Mouse (Mus musculus) heart, postnatal 10 days (tissue): ENCODE results near the gene Efna2. TPM values are rescaled to one million over a fixed set of nuclear protein-coding genes. Genes with fewer than 3 reads are reported as not detected.

ENCODE experiments used
- DNase-seq, 2 experiments: peaks; one replicate each; pipeline ENCODE4 v3.0.0; 2021
- intact Hi-C: fragments of 180-260 bp; cut with DNase I; formaldehyde crosslinking; loops from one replicate; pipeline ENCODE4 v1.15.1; 2025
- total RNA-seq, 2 experiments: library from RNA; stranded (reverse); gene quantifications; 2 replicates each; pipeline ENCODE4 v1.2.3; 2021

Gene Efna2
- total RNA-seq, 2 experiments from 2014 or later: 1.4 to 1.7 TPM

DNA sequence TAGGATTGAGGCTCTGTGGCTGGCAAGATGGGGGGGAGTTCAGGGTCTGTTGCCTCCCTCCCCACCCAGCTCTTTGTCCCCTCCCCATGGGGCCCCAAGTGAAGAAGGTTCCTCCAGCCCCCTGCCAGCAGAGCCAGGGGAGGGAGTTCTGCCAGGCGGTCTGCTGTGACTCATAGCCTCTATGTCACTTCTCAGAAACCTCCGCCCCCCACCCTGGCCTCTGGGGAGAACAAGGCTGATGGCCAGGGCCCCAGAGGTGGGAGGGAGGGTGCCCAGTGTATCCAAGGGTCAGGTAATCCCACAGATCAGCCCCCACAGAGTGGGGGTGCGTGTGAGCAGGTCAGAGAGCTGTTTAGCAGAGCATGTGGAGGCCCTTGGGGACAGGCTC is 26.4 kb upstream of the Efna2 start:
- peak; percentile 67 to 78 for DNase-seq
- intact Hi-C loops: no loop called here

DNA sequence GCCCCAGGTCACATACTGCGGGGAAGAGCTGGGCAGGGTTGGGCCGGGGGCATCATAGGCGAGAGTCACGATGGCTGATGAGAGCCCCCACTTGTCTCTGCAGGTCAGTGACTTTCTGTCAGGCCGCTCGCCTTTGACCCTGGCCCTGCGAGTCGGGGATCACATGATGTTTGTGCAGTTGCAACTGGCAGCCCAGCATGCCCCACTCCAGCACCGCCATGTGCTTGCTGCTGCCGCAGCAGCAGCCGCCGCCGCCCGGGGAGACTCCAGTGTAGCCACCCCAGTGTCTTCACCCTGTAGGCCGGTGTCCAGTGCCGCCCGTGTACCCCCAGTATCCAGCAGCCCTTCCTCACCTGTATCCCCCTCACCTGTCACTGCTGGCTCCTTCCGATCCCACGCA is 25.6 kb upstream of the Efna2 start:
- intact Hi-C loops: no loop called here
- no peak for DNase-seq

DNA sequence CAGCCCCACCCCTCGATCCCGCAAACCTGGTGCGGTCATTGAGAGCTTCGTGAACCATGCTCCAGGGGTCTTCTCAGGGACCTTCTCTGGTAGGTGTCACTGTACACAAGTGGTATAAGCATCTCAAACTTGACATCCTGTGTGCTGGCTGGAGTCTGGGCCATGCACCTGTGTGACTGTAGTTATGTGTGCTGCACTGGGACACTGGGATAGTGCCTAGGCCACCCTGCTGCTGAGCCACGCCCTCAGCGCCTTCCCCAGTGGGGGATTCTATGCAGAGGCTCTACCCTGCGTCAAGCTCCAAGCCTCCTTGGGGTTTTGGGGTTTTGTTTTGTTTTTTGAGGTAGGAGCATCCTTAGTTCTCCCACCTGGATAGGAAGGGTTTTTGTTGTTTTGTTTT is 24.9 kb upstream of the Efna2 start:
- DNase-seq: no peak
- intact Hi-C loops: no loop called here

DNA sequence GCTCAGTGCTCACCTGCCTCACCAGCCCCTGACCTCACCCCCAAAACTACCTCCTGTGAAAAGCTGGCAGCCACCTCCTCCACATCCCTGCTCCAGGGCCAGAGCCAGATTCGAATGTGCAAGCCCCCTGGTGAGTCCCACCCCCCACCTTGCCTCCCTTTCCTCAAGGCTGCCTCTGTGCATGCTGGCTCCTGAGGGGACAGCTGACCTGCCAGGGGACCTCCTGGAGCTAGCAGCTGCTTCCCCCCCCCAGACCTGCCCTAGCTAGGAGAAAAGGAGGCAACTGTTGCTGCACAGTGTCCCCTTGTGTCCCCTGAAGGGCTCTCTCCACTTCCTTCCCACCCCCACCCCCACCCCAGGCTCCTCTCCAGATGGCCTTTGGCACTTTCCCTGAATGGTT is 24.0 kb upstream of the Efna2 start:
- intact Hi-C loops: no loop called here
- DNase-seq: no peak

DNA sequence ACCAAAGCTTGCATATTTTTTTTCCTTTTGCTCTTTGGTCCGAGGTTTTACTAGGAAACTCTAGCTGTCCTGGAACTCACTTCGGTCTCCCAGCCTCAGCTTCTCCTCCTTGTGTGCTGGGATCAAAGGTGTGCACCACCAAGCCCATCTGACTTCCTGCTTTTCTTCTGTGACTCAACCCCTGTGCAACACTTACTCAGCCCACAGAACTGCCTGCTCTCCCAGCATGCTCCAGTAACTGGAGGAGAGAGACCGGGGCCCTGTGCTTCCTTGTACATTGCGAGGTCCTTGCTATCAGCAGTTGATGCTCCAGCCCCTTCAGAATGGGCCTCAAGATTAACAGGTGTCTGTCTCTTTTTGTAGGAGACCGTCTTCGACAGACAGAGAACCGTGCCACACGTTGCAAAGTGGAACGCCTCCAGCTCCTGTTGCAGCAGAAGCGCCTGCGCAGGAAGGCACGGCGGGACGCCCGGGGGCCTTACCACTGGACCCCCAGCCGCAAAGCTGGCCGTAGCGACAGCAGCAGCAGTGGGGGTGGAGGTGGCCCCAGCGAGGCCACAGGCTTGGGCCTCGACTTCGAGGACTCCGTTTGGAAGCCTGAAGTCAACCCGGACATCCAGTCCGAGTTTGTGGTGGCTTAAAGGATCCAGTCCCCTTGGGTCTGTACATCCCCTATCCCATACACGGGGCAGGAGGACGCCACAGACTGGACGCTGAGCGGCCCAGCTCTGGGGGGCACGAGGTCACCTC is 23.1 kb upstream of the Efna2 start:
- DNase-seq: no peak
- intact Hi-C loops: no loop called here

DNA sequence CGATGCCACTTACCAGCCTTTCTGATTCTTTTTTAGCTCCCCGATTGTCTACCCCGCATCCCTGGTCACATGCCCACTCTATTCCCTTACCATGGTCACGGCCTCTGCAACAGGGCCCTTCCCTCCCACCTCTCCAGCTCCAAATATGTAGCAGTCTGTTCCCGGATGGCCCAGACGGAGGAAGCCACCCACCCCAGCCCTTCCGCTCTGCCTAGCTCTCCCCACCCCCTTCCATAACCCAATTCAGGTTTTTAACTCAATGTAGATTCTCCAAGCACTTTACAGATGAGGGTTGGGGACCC is 22.6 kb upstream of the Efna2 start:
- DNase-seq: peak; percentile 57 to 62
- intact Hi-C loops: no loop called here

DNA sequence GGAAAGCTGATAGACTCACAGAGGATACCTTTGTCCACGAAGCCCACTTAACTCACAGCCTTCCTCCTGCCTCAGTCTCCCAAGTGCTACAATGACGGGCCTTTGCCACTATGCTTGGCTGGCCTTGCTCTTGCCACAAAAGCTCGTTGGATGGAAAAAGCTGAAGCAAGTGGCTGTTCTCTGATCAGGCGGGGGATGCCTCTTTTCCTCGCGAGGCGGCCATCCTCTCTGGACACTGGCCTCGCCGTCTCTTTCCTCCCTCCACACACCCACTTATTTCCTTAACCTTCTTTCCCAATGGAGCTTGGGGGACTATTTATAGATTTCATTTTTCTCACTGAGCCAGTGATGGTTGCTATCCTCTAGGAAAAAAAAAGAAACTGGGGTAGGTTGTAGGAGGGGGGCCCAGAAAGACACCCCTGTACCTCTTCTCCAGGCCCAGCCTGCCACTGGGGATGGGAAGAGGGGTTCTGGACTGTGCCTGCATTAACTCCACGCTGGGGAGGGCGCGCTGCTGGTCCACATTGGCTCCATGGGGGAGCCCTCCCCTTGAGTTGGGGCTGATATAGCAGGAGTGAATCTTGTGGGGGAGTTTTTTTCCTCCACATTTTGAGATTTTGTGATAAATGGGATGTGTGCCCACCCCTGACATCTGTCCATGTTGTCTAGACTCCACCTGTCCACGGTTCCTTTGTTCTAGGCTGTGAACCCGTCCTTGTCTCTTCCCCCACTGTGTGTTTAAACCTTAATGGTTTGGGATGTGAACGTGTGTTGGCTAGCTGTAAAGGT is 21.9 kb upstream of the Efna2 start:
- no peak for DNase-seq
- intact Hi-C loops: no loop called here

DNA sequence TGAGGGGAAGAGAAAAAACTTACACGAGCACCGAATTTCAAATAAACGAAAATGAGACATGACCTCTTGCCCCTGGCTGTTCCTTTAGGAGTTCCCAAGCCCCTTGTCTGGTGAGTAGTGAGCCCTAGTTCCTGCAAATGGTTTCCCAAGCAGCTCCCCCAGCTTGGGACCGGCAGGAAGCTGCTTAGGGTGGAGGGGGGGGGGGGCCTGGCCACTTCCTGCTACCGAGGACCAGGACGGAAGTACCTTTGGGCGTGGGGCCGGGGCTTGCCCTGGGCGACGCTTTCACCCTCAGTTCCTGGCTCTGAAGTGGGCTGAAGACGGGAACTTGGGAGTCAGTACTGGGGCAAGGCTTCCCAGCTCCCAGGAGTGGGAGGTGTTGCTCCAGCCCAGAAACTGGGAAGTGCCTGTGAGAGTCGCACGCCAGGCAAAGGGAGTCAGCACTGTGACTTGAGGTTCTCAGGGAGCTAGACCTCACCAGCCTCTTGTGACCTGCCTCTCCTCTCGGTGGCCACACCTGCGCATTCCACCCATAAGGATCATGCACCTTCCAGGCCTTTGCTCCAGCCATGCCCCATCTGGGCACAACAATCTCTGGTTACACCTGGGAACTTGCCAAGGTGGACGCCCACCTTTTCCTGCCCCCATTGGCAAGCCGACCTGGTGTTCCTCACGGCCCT is 20.8 kb upstream of the Efna2 start:
- intact Hi-C loops: no loop called here
- DNase-seq: peak; percentile 79 to 85

DNA sequence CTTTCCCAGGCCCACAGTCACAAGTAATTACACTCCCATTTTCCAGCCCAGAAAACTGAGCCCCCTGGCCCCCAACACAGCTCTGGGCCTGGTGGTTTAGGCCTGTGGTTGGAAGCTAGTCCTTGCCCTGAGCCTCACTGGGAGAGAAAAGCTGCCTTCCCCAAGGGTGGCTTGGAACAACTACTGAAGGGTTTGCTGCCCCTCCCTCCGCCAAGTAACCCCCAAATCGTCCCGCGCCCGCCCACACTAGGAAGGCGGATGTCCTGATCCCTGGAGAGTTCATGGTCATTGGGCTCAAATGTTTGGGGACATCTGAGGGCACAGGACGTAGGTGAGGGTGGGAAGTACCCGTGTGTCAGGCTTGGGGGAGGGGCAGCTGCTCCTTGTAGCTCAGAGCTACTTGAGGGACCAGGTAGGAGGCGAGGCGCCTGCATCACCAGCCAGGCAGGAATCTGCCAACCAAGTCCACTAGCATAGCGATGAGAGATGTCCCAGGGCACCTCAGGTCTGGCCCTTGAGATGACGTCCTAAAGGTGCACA is 20.2 kb upstream of the Efna2 start:
- peak in 1 of 2 experiments; percentile 75 for DNase-seq

DNA sequence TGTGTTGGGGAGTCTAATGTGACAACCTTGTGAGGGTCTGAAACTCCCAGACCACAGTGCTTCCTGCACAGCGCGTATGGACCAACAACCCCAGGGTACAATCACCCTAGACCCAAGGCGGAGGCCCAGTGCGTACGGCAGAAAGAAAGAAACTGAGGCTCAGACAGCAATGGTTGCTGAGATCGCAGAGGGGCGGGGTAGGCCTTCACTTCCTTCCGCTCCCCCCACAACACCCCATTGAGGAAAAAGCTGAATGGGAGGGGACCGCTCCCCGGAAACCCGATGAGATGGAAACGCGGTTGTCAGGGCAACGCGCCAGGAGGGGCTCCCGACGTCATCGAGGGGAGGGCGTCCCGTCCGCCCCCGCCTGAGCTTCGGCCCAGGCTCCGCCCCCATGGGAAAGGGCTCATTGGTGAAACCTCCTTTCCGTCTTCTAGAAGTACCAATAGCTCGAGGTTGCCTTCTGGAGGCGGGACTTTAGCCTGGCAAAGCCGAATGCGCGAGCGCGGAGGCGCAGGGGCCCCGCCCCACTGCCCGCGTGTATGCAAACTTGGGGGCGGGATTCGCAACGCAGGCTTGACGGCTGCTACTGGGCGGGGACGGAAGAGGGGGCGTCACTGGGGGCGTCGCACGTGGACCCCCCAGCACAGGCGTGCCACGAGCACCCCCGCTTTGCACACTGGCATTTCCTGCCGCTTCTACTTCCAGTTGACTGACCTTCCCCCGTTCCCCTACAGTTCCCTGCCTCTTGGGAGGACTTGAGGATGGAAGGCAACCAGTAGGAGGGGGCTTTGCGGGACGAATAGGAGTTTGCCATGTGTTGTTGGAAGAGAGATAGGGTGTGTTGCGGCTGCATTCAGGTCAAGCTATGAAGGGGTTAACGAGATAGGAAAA is 19.5 kb upstream of the Efna2 start:
- peak; percentile 99 for DNase-seq
- intact Hi-C loops: no loop called here

More for the DNA sequence above, 20.2 kb upstream of the Efna2 start:
- intact Hi-C loops: no loop called here

DNA sequence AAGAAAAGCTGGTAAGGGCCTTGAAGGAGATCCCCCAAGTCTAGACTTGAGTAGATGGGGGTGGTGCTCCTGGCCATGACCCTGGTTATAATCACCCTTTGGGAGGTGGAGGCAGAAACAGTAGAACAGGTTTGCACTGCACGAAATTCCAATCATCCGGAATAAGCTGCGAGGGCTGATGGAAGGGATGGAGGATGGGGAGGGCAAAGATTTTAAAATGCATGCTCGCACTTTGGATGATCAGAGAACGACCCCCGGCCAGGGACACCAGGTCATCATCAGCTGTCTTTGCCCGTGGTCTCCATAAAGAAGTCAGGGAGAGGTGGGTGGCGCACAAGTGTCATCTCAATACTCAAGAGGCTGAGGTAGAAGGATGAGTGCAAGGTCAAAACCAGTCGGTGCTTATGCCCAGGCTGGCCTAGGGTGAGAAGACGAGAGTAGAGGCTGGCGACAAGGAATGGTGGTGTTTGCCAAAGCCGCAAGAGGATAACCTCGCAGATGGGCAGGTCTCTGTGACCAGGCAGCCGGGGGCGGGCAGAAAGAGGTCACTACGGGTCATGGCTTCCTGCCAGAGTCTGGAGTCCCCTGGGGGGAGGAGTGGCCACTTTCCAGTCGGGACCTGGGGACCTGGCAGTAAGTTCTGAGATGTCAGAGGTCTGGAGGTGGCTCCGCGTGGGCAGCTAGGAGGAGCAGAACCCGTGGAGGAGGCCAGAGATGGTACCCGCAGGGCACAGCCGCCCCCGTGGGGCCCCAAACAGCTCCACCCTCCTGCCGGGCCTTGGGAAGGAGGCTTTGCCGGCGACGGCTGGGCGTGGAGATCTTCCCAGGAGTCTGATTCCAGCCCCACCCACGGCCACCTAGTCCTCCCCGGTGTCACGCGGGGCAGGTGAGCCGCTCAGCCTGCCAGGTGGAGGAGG is 18.6 kb upstream of the Efna2 start:
- intact Hi-C loops: no loop called here
- DNase-seq: peak; percentile 91 to 95

DNA sequence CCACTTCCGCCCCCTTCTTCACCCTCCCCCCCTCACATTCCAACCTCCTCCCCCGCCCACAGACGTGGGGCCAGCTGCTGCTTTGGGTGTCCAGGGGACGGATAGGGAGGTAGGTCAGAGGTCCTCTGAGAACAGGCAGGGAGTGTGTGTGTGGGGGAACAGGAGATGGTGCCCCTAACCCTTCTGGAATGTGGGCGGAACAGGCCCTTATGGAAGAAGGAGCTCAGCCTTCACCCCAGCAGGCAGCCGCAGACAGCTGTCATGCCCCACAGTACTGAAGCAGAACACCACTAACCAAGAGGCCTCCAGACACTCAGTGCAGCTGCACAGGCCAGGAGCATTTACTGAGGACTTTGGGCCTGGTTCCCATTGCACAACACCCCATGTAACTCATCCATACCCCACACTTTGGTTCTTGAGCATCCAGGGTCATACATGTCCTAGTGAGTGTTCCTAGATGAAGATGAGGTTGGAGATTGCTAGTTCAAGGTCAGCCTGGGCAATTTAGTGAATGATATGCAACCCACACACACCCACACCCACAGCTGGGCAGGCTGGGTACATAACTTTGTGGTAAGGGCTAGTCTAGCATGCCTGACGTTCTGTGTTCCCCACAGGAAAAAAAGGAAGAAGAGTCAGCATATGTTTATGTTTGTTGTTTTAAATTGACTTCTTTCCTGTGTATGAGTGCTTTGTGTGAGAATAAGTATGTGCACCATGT is 17.6 kb upstream of the Efna2 start:
- DNase-seq: peak; percentile 71 to 76

DNA sequence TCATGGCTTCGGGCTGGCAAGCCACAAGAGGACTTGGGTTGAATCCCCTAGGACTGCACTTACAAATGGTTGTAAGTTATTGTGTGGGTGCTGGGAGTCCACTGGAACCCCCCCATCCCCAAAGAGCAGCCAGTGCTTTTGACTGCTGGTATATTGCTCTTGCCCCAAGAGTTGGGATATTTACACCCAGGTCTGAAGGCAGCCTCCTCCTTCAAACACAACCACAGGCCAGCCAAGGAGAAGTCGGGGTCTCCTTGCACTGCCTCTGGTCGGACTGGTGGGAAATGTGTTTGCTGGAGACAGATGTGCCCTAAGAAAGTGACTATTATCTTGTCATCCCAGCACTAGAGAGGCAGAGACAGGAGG is 17.1 kb upstream of the Efna2 start:
- no peak for DNase-seq

More for the DNA sequence above, 17.6 kb upstream of the Efna2 start:
- intact Hi-C loops: no loop called here

DNA sequence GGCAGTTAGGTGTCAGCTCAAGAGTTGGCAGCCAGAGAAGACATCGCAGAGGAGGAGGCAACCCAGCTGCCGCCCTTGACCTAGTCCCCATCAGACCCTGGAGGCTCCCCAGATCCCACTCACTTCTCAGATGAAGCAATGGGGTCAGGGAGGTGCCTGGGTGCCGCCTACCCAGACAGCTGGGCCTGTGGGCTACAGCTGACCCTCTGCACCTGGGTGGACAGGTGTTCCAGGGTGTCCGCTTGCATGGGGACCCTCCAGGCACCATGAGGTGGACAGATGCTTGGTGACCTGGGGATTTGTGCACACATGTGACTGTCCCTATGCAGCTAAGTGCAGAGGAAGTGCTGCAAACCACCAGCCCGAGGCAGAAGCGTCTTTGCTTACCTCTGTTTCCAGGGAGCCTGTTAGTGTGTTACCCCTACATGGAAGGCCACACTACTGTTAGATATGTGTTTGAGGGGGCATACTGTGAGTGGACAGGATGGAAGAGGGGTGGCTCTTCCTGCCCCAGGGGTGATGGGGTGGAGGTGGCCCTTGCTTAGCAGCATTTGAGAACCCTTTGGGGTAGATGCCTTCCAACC is 16.5 kb upstream of the Efna2 start:
- intact Hi-C loops: no loop called here
- no peak for DNase-seq

More for the DNA sequence above, 17.1 kb upstream of the Efna2 start:
- intact Hi-C loops: no loop called here

DNA sequence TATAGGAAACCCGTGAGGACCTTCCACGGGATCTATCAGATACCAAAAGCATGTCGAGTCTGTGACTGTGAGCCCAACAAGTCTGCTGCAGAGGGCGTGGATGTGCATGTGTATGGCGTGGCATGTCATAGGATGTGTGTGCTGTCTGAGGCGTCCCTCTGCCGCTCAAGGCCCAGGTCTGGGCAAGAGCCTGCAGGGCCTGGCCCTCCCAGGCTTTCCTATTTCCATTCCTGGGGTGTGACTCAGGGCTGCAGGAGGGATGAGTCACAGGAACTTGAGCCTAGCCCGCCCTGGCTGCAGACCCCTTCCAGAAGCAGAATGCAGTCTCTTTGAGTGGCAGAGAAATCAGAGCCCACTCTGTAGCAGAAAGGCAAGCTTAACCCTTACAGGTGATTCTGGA is 15.6 kb upstream of the Efna2 start:
- DNase-seq: peak; percentile 57 to 61
- intact Hi-C loops: no loop called here

DNA sequence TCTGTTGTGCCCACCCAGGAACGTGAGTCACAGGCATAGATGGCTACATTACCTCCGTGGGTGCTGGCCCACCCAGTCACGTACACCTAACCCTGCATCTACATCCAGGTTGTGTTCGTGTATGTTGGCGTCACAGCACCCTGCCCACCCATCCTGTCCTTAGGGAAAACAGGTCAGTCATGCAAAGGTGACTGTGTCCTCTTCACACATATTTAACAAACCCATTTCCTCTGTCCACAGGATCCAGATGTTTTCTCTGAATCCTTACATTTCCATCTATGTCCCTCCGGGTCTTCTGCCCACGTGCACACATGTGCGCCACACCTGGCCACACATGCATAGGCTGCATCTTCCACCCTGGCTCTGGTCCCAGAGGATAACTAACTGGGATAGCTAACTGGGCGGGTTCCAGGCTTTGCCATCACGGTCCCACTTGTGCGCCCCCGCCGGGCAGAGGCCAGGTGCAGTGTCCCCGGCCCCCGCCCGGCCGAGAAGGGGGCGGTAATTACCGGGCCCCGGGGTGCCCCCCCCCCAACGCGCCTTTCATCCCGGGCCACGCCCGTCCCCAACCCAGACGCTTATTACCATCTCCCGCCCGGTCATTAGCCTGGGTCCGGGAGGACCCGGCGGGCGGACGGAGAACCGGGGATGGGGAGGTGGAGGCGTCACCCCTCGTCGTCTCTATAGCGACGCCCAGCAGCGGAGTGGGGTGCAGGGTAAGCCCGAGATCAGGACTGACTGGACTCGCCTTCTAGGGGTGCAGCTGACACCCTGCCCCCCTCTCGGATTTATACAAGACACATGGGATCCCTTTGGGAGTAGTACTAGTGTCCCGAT is 14.9 kb upstream of the Efna2 start:
- DNase-seq: peak; percentile 42 to 49
- intact Hi-C loops: no loop called here

DNA sequence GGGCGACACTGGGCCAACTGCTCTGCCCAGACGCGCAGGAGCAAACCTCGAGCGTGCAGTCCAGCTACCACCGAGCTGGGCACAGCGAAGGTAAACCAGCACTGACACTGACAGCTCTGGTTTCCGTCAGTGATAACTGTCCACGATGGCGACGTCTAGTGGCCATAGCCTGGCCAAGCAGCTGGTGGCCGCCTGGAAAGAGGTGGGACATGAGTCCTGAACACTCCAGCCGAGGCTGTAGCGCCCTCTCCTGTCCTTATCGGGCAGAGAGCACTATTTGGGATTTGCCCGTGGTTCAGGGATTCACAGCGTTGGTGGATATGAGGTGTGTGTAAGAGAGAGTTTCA is 14.3 kb upstream of the Efna2 start:
- peak; percentile 98 to 99 for DNase-seq
- intact Hi-C loops: loop anchor here (1.0 kb wide), 1 partner anchor 20 kb away; no protein-coding TSS in a partner anchor
